Mouse (Mus musculus): Measurements from ENCODE around the gene Gpr183. TPM values are rescaled to one million over a fixed set of nuclear protein-coding genes. Genes with fewer than 3 reads are reported as not detected.

Gene Gpr183
- total and polyA plus RNA-seq, 3 experiments = 0.04 to 0.06 TPM; not detected in 1

DNA sequence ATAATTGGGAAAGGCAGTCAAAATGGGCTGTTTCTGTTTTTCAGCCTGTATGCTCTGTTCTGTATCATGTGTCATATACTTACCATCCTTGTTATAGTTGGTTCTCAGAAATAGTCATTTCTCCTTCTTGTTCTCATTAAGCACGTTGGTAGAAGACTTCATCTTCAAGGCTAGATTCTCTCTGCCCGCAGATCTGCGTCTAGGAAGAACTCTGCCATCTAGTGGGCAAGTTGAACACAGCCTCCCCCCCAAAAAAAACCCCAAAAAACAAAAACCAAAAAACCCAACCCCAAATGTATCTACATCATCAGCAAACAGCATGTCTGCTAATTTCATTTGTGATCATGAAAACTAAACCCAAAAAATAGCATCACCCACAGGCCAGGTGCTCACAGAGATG is 45.2 kb downstream of the Gpr183 start:
- H3K79me2 ChIP-seq (ENCODE audit: control insufficient read depth, insufficient read depth, low read length, poor library complexity) = no peaks in the 10 kb centered on the region
- no peak overlapping the region for H3K9ac ChIP-seq (ENCODE audit: control insufficient read depth, low read depth, low read length, poor library complexity, severe bottlenecking)
- H3K9me3 ChIP-seq (replicated peaks; ENCODE audit: insufficient read depth, low read length) = no peaks in the 10 kb centered on the region
- TF ChIP-seq UBTF (IDR thresholded peaks at IDR 0.05; ENCODE audit: borderline replicate concordance, insufficient read depth, low read depth, low read length) (no peak), CTCF (IDR thresholded peaks at IDR 0.05 in 2 of 3, conservative IDR thresholded peaks at IDR 0.05 in 1 of 3; ENCODE audit: control insufficient read depth in 1 of 3, insufficient read depth in 1 of 3, low read depth in 2 of 3, low read length in 3 of 3, poor library complexity in 1 of 3, severe bottlenecking in 1 of 3) (peak; percentile 59 to 71 (median 70)), SMC3 (IDR thresholded peaks at IDR 0.05; ENCODE audit: low read depth, low read length) (peak; percentile 70), RAD21 (IDR thresholded peaks at IDR 0.05; ENCODE audit: low read depth, low read length) (peak; percentile 41), ZMIZ1 (IDR thresholded peaks at IDR 0.05; ENCODE audit: low read depth, low read length) (no peak), ZNF384 (IDR thresholded peaks at IDR 0.05; ENCODE audit: low read depth, low read length) (0 out of 2 replicates have a peak, but pooled peaks have one; percentile 21)
- no peak overlapping the region for H3K27ac ChIP-seq (ENCODE audit: control insufficient read depth, low read depth, low read length)
- no peak overlapping the region for H3K4me3 ChIP-seq (ENCODE audit: control insufficient read depth in 1 of 2, insufficient read depth in 1 of 2, low read depth in 2 of 2, low read length in 2 of 2)
- peaks cover 0 to 4% of the 10 kb centered on the region in 2 experiments; a peak in 2 of 4 replicates for H3K36me3 ChIP-seq (ENCODE audit: control insufficient read depth in 1 of 2, insufficient read depth in 2 of 2, low read length in 2 of 2)
- DNase-seq (ENCODE audit: low read depth, low spot score) = peak; percentile 45
- no peaks in the 10 kb centered on the region for H3K4me1 ChIP-seq (ENCODE audit: control insufficient read depth in 1 of 2, insufficient read depth in 2 of 2, low read length in 2 of 2)
- no peaks in the 10 kb centered on the region for H3K27me3 ChIP-seq (ENCODE audit: control insufficient read depth in 1 of 2, insufficient read depth in 2 of 2, low read length in 2 of 2)

DNA sequence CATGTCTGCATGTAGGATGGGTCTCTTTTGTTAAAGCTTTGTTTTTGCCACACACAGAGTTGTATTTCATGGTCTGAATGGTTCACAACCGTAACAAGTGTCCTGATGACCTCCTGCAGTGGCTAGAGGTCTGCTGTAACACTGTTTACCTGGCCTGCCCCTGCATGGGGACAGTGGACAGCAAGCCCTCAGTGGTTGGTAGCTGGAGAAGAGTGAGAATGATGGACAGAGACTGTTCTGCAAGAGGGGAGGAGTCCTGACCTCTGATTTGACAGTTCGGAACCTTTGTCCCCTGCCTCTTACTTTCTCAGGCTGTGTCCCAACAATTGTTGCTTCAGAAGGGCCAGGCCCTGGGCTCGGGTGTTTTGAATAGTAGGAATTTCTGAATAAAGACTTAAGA is 46.7 kb downstream of the Gpr183 start:
- no peak overlapping the region for H3K4me3 ChIP-seq (ENCODE audit: control insufficient read depth in 1 of 2, insufficient read depth in 1 of 2, low read depth in 2 of 2, low read length in 2 of 2)
- H3K4me1 ChIP-seq (ENCODE audit: control insufficient read depth in 1 of 2, insufficient read depth in 2 of 2, low read length in 2 of 2) = no peaks in the 10 kb centered on the region
- no peak overlapping the region for H3K9ac ChIP-seq (ENCODE audit: control insufficient read depth, low read depth, low read length, poor library complexity, severe bottlenecking)
- H3K36me3 ChIP-seq (ENCODE audit: control insufficient read depth in 1 of 2, insufficient read depth in 2 of 2, low read length in 2 of 2) = peaks cover 0 to 4% of the 10 kb centered on the region in 2 experiments; a peak in 2 of 4 replicates
- TF ChIP-seq RCOR1 (IDR thresholded peaks at IDR 0.05; ENCODE audit: low read depth, low read length) = no peak
- TF ChIP-seq ELF1 (IDR thresholded peaks at IDR 0.05; ENCODE audit: low read depth, low read length) = no peak
- no peak for TF ChIP-seq POLR2AphosphoS2 (IDR thresholded peaks at IDR 0.05; ENCODE audit: low read length)
- no peak for TF ChIP-seq MEF2A (IDR thresholded peaks at IDR 0.05; ENCODE audit: extremely low read depth, insufficient replicate concordance, low read depth, low read length, poor library complexity, severe bottlenecking)
- no peak for TF ChIP-seq CHD2 (IDR thresholded peaks at IDR 0.05; ENCODE audit: low read length)
- no peak for TF ChIP-seq ZC3H11A (IDR thresholded peaks at IDR 0.05; ENCODE audit: low read depth, low read length)
- no peak for TF ChIP-seq HCFC1 (IDR thresholded peaks at IDR 0.05; ENCODE audit: low read depth, low read length)
- no peak for TF ChIP-seq NRF1 (IDR thresholded peaks at IDR 0.05; ENCODE audit: insufficient read depth, low read depth, low read length, poor library complexity, severe bottlenecking)
- TF ChIP-seq SIN3A (IDR thresholded peaks at IDR 0.05; ENCODE audit: low read length) = no peak
- TF ChIP-seq USF1 (IDR thresholded peaks at IDR 0.05; ENCODE audit: low read depth, low read length) = no peak
- TF ChIP-seq UBTF (IDR thresholded peaks at IDR 0.05; ENCODE audit: borderline replicate concordance, insufficient read depth, low read depth, low read length) = no peak
- no peak for TF ChIP-seq MYB (IDR thresholded peaks at IDR 0.05; ENCODE audit: low read depth, low read length)
- no peak for TF ChIP-seq MAFK (IDR thresholded peaks at IDR 0.05; ENCODE audit: borderline replicate concordance, low read depth, low read length)
- TF ChIP-seq TAL1 (IDR thresholded peaks at IDR 0.05; ENCODE audit: low read length) = no peak
- no peak for TF ChIP-seq MAX (IDR thresholded peaks at IDR 0.05; ENCODE audit: low read length)
- no peak for TF ChIP-seq ZKSCAN1 (IDR thresholded peaks at IDR 0.05; ENCODE audit: low read depth, low read length)
- TF ChIP-seq BHLHE40 (IDR thresholded peaks at IDR 0.05; ENCODE audit: borderline replicate concordance, low read depth, low read length) = no peak
- TF ChIP-seq SMC3 (IDR thresholded peaks at IDR 0.05; ENCODE audit: low read depth, low read length) = no peak
- TF ChIP-seq GABPA (IDR thresholded peaks at IDR 0.05; ENCODE audit: low read depth, low read length) = no peak
- no peak for TF ChIP-seq JUND (IDR thresholded peaks at IDR 0.05; ENCODE audit: low read depth, low read length)
- no peaks in the 10 kb centered on the region for H3K27me3 ChIP-seq (ENCODE audit: control insufficient read depth in 1 of 2, insufficient read depth in 2 of 2, low read length in 2 of 2)
- no peak overlapping the region for H3K27ac ChIP-seq (ENCODE audit: control insufficient read depth, low read depth, low read length)
- H3K79me2 ChIP-seq (ENCODE audit: control insufficient read depth, insufficient read depth, low read length, poor library complexity) = no peaks in the 10 kb centered on the region
- no peak for DNase-seq (ENCODE audit: low read depth, low spot score)
- no peaks in the 10 kb centered on the region for H3K9me3 ChIP-seq (replicated peaks; ENCODE audit: insufficient read depth, low read length)

Measured in MEL (cell line).